Mouse (Mus musculus) kidney, postnatal 14 days (tissue): Measurements from ENCODE around the gene Gm29049.
"Not testable (repeated sequence)": the region's sequence is repeated elsewhere in the genome, so short reads cannot be mapped to it uniquely, and the experiment has no call there.

ENCODE experiments used
- DNase-seq: peaks from one replicate; pipeline ENCODE4 v3.0.0; 2022; ENCODE audit warnings: mixed read lengths

The Gm29049 gene

DNA sequence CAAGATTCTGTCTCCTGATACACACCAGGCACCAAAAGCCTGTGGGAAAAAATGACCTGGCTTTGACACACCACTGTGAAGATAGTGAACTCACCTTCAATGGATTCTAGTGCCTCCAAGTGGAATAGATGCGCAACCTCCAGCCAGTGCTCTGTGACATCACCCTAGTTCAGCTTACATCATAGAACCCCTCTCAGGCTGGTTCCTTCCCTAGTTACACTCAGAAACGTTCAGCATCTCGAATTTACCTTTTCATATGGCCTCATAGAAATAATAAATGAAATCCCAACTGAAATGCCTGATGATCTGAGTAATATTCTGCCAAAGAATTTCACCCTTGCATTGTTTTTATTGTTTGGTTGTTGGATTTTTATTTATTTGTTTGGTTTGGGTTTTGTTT is at the start of gene Gm29049:
Gm29049 (minus strand) TSS at position 101 of the 400 bp plus-strand sequence.
- not testable (repeated sequence) for DNase-seq
